Mouse (Mus musculus) lung, adult 2 months (tissue): ENCODE measurements around the gene Abcb1a.

ENCODE experiments used
- CTCF ChIP-seq: fragments of 200-500 bp; IDR thresholded peaks from 2 replicates; pipeline ENCODE4 v1.5.1; 2011; ENCODE audit warnings: mild to moderate bottlenecking, low read length, control low read depth; ENCODE audit not compliant: insufficient read depth
- POLR2A ChIP-seq: fragments of 200-500 bp; IDR thresholded peaks from 2 replicates; pipeline ENCODE4 v1.6.1; 2011; ENCODE audit warnings: low read depth, mild to moderate bottlenecking, control low read depth, low read length, borderline replicate concordance; ENCODE audit errors: extremely low read depth

DNA sequence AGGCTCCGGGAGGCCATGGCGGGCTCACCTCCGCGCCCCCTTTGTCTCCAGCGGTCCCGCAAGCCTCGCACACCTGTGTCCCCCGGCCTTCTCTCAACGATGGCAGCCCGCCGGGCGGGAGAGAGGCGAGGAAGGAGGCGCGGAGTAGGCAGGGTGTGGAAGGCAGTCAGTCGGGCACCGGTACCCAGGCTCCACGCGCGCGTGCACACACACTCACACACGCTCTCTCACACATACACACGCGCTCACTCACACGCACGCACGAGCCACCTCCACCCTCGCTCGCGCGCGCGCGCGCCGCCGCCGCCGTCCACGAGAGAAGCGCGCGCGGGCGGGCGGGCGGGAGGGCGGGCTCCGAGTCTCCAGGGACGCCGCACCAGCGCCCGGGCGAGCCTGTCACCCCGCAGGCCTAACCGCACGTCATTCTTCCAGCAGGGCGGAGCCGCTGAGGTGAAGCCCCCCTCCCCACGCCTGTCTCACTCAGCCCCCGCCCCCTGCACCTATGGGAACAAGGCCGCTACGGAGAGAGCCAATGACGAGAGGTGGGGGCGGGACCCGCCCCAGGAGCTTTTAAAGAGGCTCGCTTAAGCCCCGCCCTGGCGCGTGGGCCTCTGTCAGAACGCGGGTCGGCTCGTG is 37.2 kb upstream of the Abcb1a start, which contains the start of gene Rundc3b:
- no peak for TF ChIP-seq POLR2A
- TF ChIP-seq CTCF = no peak
